ENCODE assay signal across 9 mouse cellular contexts in genomic region chr6:91152892-91153548, GRCm38 (mm10). TPM values are rescaled to one million over a fixed set of nuclear protein-coding genes. Genes with fewer than 3 reads are reported as not detected.
A peak's percentile ranks its signal among the peaks of the same experiment; 100 is the strongest.
DNase-seq lines count a peak whose midpoint lies in the region; ATAC-seq and TF ChIP-seq lines count a peak whose summit lies in the region.
"Had no signal": no experiment of that assay in that cellular context is flagged by ENCODE, and none has a peak within 500 bp of the region (broad histone marks: within the 10 kb centered on the region; RNA-seq: fewer than 3 reads in every experiment).

No protein-coding gene starts in this region.

- H3K4me3 ChIP-seq in heart, embryonic 14.5 days (ENCODE audit: control insufficient read depth in 1 of 2, insufficient read depth in 1 of 2, low read depth in 1 of 2, low read length in 2 of 2) = no peak overlapping the region
- H3K4me3 ChIP-seq in embryonic facial prominence, embryonic 12.5 days = no peak overlapping the region
- no peak overlapping the region for H3K4me3 ChIP-seq in hindbrain, embryonic 16.5 days (ENCODE audit: low read length)
- H3K4me3 ChIP-seq in myocyte = no peak overlapping the region

- H3K27me3 ChIP-seq in heart, embryonic 14.5 days (ENCODE audit: control insufficient read depth, insufficient read depth, low read length) = peaks cover 18% of the 10 kb centered on the region
- H3K27me3 ChIP-seq in embryonic facial prominence, embryonic 12.5 days = no peaks in the 10 kb centered on the region
- H3K27me3 ChIP-seq in hindbrain, embryonic 16.5 days (replicated peaks; ENCODE audit: control insufficient read depth, insufficient read depth, low read length) = no peaks in the 10 kb centered on the region
- no peaks in the 10 kb centered on the region for H3K27me3 ChIP-seq in myocyte (ENCODE audit: control insufficient read depth, insufficient read depth, insufficient read length)

- ATAC-seq in heart, embryonic 14.5 days (ENCODE audit: insufficient number of reproducible peaks, insufficient read depth, low FRiP score, low read depth) = no peak
- no peak for ATAC-seq in embryonic facial prominence, embryonic 12.5 days (ENCODE audit: insufficient number of reproducible peaks, insufficient read depth, low FRiP score, low TSS enrichment)
- ATAC-seq in hindbrain, embryonic 16.5 days = no peak
- ATAC-seq in monocyte, adult 5-6 weeks (replicated peaks; ENCODE audit: insufficient number of reproducible peaks, low FRiP score, low TSS enrichment, poor library complexity, severe bottlenecking) = no peak

- H3K27ac ChIP-seq in heart, embryonic 14.5 days (replicated peaks in 1 of 2; ENCODE audit: control insufficient read depth in 1 of 2, insufficient read depth in 1 of 2, low read depth in 2 of 2, low read length in 2 of 2) = no peak overlapping the region
- H3K27ac ChIP-seq in embryonic facial prominence, embryonic 12.5 days = peak overlapping the region; percentile 65
- peak overlapping the region; percentile 91 for H3K27ac ChIP-seq in hindbrain, embryonic 16.5 days (ENCODE audit: low read depth, low read length)

- DNase-seq in heart, adult 18-20 months = no peak
- DNase-seq in urinary bladder, postnatal 25 days (ENCODE audit: low spot score) = no peak
- DNase-seq in natural killer cell, adult 2 months (ENCODE audit: low spot score in 2 of 2) = no peak
- DNase-seq: kidney, postnatal 25 days had no signal

- 0 out of 2 replicates have a peak overlapping the region, but pooled peaks have one; percentile 31 for H3K4me2 ChIP-seq in heart, embryonic 14.5 days (ENCODE audit: low read length)
- peak overlapping the region; percentile 44; the same call in 1 of the 2 replicates for H3K4me2 ChIP-seq in embryonic facial prominence, embryonic 12.5 days (replicated peaks)
- H3K4me2 ChIP-seq in hindbrain, embryonic 16.5 days (ENCODE audit: low read length) = peak overlapping the region; percentile 50
- H3K4me2 ChIP-seq in myocyte (ENCODE audit: low read depth) = no peak overlapping the region

- no peaks in the 10 kb centered on the region for H3K79me2 ChIP-seq in myocyte (ENCODE audit: control insufficient read depth, insufficient read depth)

- TF ChIP-seq POLR2A in myocyte (IDR thresholded peaks at IDR 0.05; ENCODE audit: insufficient read length, low read depth) = no peak

- H3K4me1 ChIP-seq in heart, embryonic 14.5 days (ENCODE audit: control insufficient read depth in 2 of 2, insufficient read depth in 2 of 2, low read length in 2 of 2) = peaks cover 10 to 29% of the 10 kb centered on the region in 2 experiments
- peaks cover 32% of the 10 kb centered on the region for H3K4me1 ChIP-seq in embryonic facial prominence, embryonic 12.5 days
- H3K4me1 ChIP-seq in hindbrain, embryonic 16.5 days (ENCODE audit: control insufficient read depth, insufficient read depth, low read depth, low read length) = peaks cover 49% of the 10 kb centered on the region

- H3K9ac ChIP-seq in heart, embryonic 14.5 days (ENCODE audit: low read length) = no peak overlapping the region
- H3K9ac ChIP-seq in embryonic facial prominence, embryonic 12.5 days = no peak overlapping the region
- H3K9ac ChIP-seq in hindbrain, embryonic 16.5 days (ENCODE audit: low read depth, low read length) = peak overlapping the region; percentile 6; the same call in 1 of the 2 replicates

- no peaks in the 10 kb centered on the region for H3K36me3 ChIP-seq in heart, embryonic 14.5 days (ENCODE audit: control insufficient read depth, insufficient read depth, low read length)
- no peaks in the 10 kb centered on the region for H3K36me3 ChIP-seq in embryonic facial prominence, embryonic 12.5 days
- H3K36me3 ChIP-seq in hindbrain, embryonic 16.5 days (ENCODE audit: control insufficient read depth, insufficient read depth, low read length) = no peaks in the 10 kb centered on the region
- H3K36me3 ChIP-seq in myocyte (ENCODE audit: control insufficient read depth, insufficient read depth) = no peaks in the 10 kb centered on the region

- no peak overlapping the region for H3ac ChIP-seq in myocyte (ENCODE audit: control insufficient read depth, insufficient read length)

- 45% methylated on average over 7 of the region's 7 CpGs for WGBS in heart, embryonic 14.5 days
- 42% methylated on average over 7 of the region's 7 CpGs for WGBS in embryonic facial prominence, embryonic 12.5 days
- WGBS in hindbrain, embryonic 16.5 days = 36% methylated on average over 7 of the region's 7 CpGs

- no peaks in the 10 kb centered on the region for H3K9me3 ChIP-seq in heart, embryonic 14.5 days (ENCODE audit: control insufficient read depth, low read length)
- no peaks in the 10 kb centered on the region for H3K9me3 ChIP-seq in embryonic facial prominence, embryonic 12.5 days
- H3K9me3 ChIP-seq in hindbrain, embryonic 16.5 days (ENCODE audit: control insufficient read depth, low read length) = no peaks in the 10 kb centered on the region

TF ChIP-seq in myocyte, 11 proteins besides CTCF, POLR2A, EP300 and RAD21:
- TF ChIP-seq REST (IDR thresholded peaks at IDR 0.05; ENCODE audit: insufficient read depth, insufficient read length) (no peak), MYOG (IDR thresholded peaks at IDR 0.05; ENCODE audit: control insufficient read depth in 1 of 3, insufficient read depth in 1 of 3, insufficient read length in 2 of 3, low read depth in 2 of 3) (peak in 2 of 3 experiments; percentile 67 to 89), POLR2AphosphoS2 (IDR thresholded peaks at IDR 0.05; ENCODE audit: insufficient read length, low read depth) (no peak), TCF3 (IDR thresholded peaks at IDR 0.05; ENCODE audit: insufficient read length, low read depth) (peak; percentile 26), SRF (IDR thresholded peaks at IDR 0.05; ENCODE audit: control insufficient read depth, insufficient read length, low read depth) (no peak), TCF12 (IDR thresholded peaks at IDR 0.05; ENCODE audit: insufficient read depth, poor library complexity, severe bottlenecking) (no peak), CEBPB (IDR thresholded peaks at IDR 0.05; ENCODE audit: insufficient read depth, poor library complexity, severe bottlenecking) (no peak), USF1 (IDR thresholded peaks at IDR 0.05; ENCODE audit: low read depth) (no peak), MAX (IDR thresholded peaks at IDR 0.05; ENCODE audit: low read depth) (no peak), E2F4 (IDR thresholded peaks at IDR 0.05; ENCODE audit: insufficient read depth) (no peak), MYOD1 (IDR thresholded peaks at IDR 0.05; ENCODE audit: control insufficient read depth in 1 of 3, insufficient read length in 2 of 3, low read depth in 2 of 3) (peak in 2 of 3 experiments; percentile 65 to 69)

RNA-seq across cellular contexts. Expression of gene Hdac11, which starts 3.4 kb away (rescaled TPM):
- 11.4 and 12.7 TPM in 2 replicates for polyA plus RNA-seq in heart, embryonic 14.5 days (2014; fragmentation: Nextera tagmentation; extraction: Ambion mirVana)
- 10 to 100 TPM; 20.9 to 21.3 TPM for total RNA-seq in heart, adult 18-20 months (2021)
- polyA plus RNA-seq in embryonic facial prominence, embryonic 12.5 days (2016; fragmentation: Nextera tagmentation; extraction: Ambion mirVana) = 16.7 and 16.8 TPM in 2 replicates
- 50.1 and 53.5 TPM in 2 replicates for polyA plus RNA-seq in hindbrain, embryonic 16.5 days (2015; fragmentation: Nextera tagmentation; extraction: Ambion mirVana)
- 39.3 TPM for polyA plus RNA-seq in myocyte (2012; fragmentation: generic; extraction: Trizol)
- 0.43 to 1.6 TPM (median 1.3 TPM) in 3 replicates for total RNA-seq in monocyte, adult 5-6 weeks (2017)

RNA-seq across cellular contexts. Expression of gene Nup210, which starts 36.4 kb away (rescaled TPM):
- 6.3 and 7.1 TPM in 2 replicates for polyA plus RNA-seq in heart, embryonic 14.5 days (2014; fragmentation: Nextera tagmentation; extraction: Ambion mirVana)
- total RNA-seq in heart, adult 18-20 months (2021) = 1 to 10 TPM; 2.6 to 6.9 TPM
- polyA plus RNA-seq in embryonic facial prominence, embryonic 12.5 days (2016; fragmentation: Nextera tagmentation; extraction: Ambion mirVana) = 9.5 and 9.7 TPM in 2 replicates
- 15.0 and 21.2 TPM in 2 replicates for polyA plus RNA-seq in hindbrain, embryonic 16.5 days (2015; fragmentation: Nextera tagmentation; extraction: Ambion mirVana)
- polyA plus RNA-seq in myocyte (2012; fragmentation: generic; extraction: Trizol) = 0.31 TPM
- total RNA-seq in monocyte, adult 5-6 weeks (2017) = 73.6 to 178 TPM (median 77.9 TPM) in 3 replicates

RNA-seq across cellular contexts. Expression of gene Fbln2, which starts 59.2 kb away (rescaled TPM):
- polyA plus RNA-seq in heart, embryonic 14.5 days (2014; fragmentation: Nextera tagmentation; extraction: Ambion mirVana) = 127 and 144 TPM in 2 replicates
- total RNA-seq in heart, adult 18-20 months (2021) = 10 to 100 TPM; 42.0 to 43.1 TPM
- polyA plus RNA-seq in embryonic facial prominence, embryonic 12.5 days (2016; fragmentation: Nextera tagmentation; extraction: Ambion mirVana) = 179 and 200 TPM in 2 replicates
- polyA plus RNA-seq in hindbrain, embryonic 16.5 days (2015; fragmentation: Nextera tagmentation; extraction: Ambion mirVana) = 29.7 and 34.2 TPM in 2 replicates
- 167 TPM for polyA plus RNA-seq in myocyte (2012; fragmentation: generic; extraction: Trizol)
- not detected in 3 replicates for total RNA-seq in monocyte, adult 5-6 weeks (2017)

Comparison
In these comparisons a context has a peak if more than half of its experiments do, and no peak if none do; other contexts are left out.
1. H3K27ac ChIP-seq: peak in embryonic facial prominence, embryonic 12.5 days (single experiment) and hindbrain, embryonic 16.5 days (single experiment); none in heart, embryonic 14.5 days (0 of 2).